In the genomic region with DNA sequence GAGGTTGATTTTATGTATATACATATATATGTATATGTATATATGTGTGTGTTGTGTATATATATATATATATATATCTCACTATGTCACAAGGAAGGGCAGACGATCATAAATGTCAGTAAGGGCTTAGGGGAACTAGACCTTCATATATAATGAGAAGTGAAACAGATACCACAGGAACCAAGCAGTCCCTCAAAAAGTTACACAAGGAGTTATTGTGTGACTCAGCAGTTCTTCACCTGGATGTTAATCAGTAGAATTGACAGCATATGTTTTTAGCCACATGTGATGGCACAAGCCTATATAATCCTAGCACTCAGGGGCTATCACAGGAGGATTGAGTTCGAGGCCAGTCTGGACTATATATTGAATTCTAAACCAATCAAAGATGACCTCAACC, we compare ENCODE assay signal across 17 mouse cellular contexts.
"Had no signal": no experiment of that assay in that cellular context is flagged by ENCODE, and none has a peak within 500 bp of the region (broad histone marks: within the 10 kb centered on the region; RNA-seq: fewer than 3 reads in every experiment).

No protein-coding gene starts in this region.

- H3K36me3 ChIP-seq: limb, embryonic 13.5 days; liver, embryonic 15.5 days; midbrain, embryonic 12.5 days; neural tube, embryonic 15.5 days had no signal

- H3K9me3 ChIP-seq: limb, embryonic 13.5 days; liver, embryonic 15.5 days; midbrain, embryonic 12.5 days; neural tube, embryonic 15.5 days had no signal

- H3K4me3 ChIP-seq: limb, embryonic 13.5 days; liver, embryonic 15.5 days; midbrain, embryonic 12.5 days; myocyte; neural tube, embryonic 15.5 days had no signal

- H3K27ac ChIP-seq: kidney, postnatal 0 days; limb, embryonic 13.5 days; liver, embryonic 15.5 days; midbrain, embryonic 12.5 days; neural tube, embryonic 15.5 days; stomach, postnatal 0 days had no signal

- H3K9ac ChIP-seq: limb, embryonic 13.5 days; liver, embryonic 15.5 days; lung, embryonic 14.5 days; midbrain, embryonic 12.5 days; neural tube, embryonic 15.5 days had no signal

- H3K27me3 ChIP-seq: limb, embryonic 13.5 days; liver, embryonic 15.5 days; midbrain, embryonic 12.5 days; neural tube, embryonic 15.5 days had no signal

- DNase-seq: kidney, adult 11 months; kidney, adult 9 months; kidney, postnatal 36 days; left cerebral cortex, postnatal 4 days; lung, embryonic 14.5 days; lung, postnatal 10 days; lung, postnatal 4 days; right cerebral cortex, adult 18-20 months; thymus, adult 2 months; thymus, postnatal 36 days had no signal
